In the genomic region with DNA sequence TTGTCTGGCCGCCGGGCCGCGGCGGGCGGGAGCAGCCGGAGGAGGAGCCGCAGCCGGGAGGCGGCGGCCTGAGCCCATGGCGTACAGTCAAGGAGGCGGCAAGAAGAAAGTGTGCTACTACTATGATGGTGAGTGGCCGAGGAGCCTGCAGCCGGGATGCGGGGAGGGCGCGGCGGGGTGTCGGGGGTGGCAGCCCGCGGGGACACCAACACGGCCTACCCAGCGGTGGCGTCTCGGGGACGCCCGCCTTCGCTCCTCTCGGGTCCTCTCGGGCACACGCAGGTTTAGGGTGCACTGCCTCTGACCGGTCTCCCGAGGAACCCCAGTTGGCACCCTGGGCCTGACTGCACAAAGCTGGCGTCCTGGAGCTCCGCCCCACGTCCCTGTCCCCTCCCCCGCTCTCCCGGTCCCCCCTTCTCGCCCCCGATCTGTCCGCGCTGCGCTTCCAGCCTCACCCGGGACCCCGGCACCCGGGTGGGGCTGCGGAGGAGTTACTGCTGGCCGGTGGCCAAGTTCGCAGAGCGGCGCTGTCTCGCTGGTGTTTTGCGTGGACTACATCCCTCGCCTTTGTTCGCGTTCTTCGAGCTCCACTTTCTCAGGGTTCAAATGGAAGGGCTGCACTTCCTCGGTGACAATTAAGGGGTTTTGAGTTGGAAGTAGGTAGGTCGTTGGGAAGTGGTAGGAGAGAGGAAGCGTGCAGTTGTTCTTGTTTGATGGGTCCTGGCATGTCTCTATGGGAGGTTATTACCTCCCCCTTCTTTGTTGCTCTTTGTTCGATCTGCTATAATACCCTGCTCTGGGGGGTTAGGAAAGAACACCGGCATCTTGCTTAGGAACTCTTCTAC, we compare ENCODE assay signal across 8 mouse cellular contexts. TPM values are rescaled to one million over a fixed set of nuclear protein-coding genes. Genes with fewer than 3 reads are reported as not detected.
DNase-seq lines count a peak whose midpoint lies in the region; ATAC-seq and TF ChIP-seq lines count a peak whose summit lies in the region.

No protein-coding gene starts in this region.

- peak overlapping the region; percentile 99 for H3K4me3 ChIP-seq in forebrain, embryonic 12.5 days (replicated peaks)
- H3K4me3 ChIP-seq in hindbrain, embryonic 10.5 days = peak overlapping the region; percentile 95
- H3K4me3 ChIP-seq in lung, embryonic 16.5 days (ENCODE audit: low read length) = peak overlapping the region; percentile 97
- H3K4me3 ChIP-seq in olfactory bulb, adult 2 months (ENCODE audit: insufficient read depth, low read depth, low read length) = peak overlapping the region; percentile 88

- H3K9me3 ChIP-seq in forebrain, embryonic 12.5 days = peaks cover 5% of the 10 kb centered on the region; the same call in 1 of the 2 replicates
- peaks cover 16% of the 10 kb centered on the region for H3K9me3 ChIP-seq in hindbrain, embryonic 10.5 days
- H3K9me3 ChIP-seq in lung, embryonic 16.5 days (ENCODE audit: control insufficient read depth, low read length) = no peaks in the 10 kb centered on the region

- WGBS in forebrain, embryonic 12.5 days = under 1% methylated on average over 63 of the region's 63 CpGs
- WGBS in hindbrain, embryonic 10.5 days = under 1% methylated on average over 63 of the region's 63 CpGs
- WGBS in lung, embryonic 16.5 days = under 1% methylated on average over 51 of the region's 63 CpGs
- under 1% methylated on average over 63 of the region's 63 CpGs for WGBS in olfactory bulb, adult 2 months

- ATAC-seq in forebrain, embryonic 12.5 days (ENCODE audit: low FRiP score) = peak; percentile 81
- ATAC-seq in lung, embryonic 16.5 days (ENCODE audit: low read depth) = peak; percentile 85

- no peak; the same call in 1 of the 2 replicates for TF ChIP-seq POLR2A in olfactory bulb, adult 2 months (IDR thresholded peaks at IDR 0.05; ENCODE audit: insufficient read depth, low read depth, low read length)

- DNase-seq in CD4-positive, CD25-positive, alpha-beta regulatory T cell, adult 2 months (ENCODE audit: low read depth, low spot score) = peak; percentile 72
- peak; percentile 79 for DNase-seq in adrenal gland, postnatal 10 days
- peak; percentile 82 for DNase-seq in hindbrain, embryonic 10.5 days (ENCODE audit: low spot score)
- peak; percentile 42 for DNase-seq in layer of hippocampus, adult 9-11 months
- DNase-seq in thymus, postnatal 25 days = peak; percentile 79

- no peaks in the 10 kb centered on the region; the same call in 1 of the 2 replicates for H3K36me3 ChIP-seq in forebrain, embryonic 12.5 days (replicated peaks)
- peaks cover 37% of the 10 kb centered on the region for H3K36me3 ChIP-seq in hindbrain, embryonic 10.5 days
- no peaks in the 10 kb centered on the region for H3K36me3 ChIP-seq in lung, embryonic 16.5 days (ENCODE audit: control insufficient read depth, insufficient read depth, low read length)

- peak overlapping the region; percentile 99 for H3K27ac ChIP-seq in forebrain, embryonic 12.5 days
- peak overlapping the region; percentile 100 for H3K27ac ChIP-seq in hindbrain, embryonic 10.5 days
- peak overlapping the region; percentile 98 for H3K27ac ChIP-seq in lung, embryonic 16.5 days (ENCODE audit: low read length)
- peak overlapping the region; percentile 99 for H3K27ac ChIP-seq in olfactory bulb, adult 2 months (ENCODE audit: insufficient read depth, low read depth, low read length)

- peak overlapping the region; percentile 99 for H3K9ac ChIP-seq in forebrain, embryonic 12.5 days
- peak overlapping the region; percentile 99 for H3K9ac ChIP-seq in lung, embryonic 16.5 days (ENCODE audit: low read length)

- peaks cover 8% of the 10 kb centered on the region; the same call in 1 of the 2 replicates for H3K27me3 ChIP-seq in forebrain, embryonic 12.5 days
- H3K27me3 ChIP-seq in hindbrain, embryonic 10.5 days (ENCODE audit: insufficient read depth, poor library complexity, severe bottlenecking) = peaks cover 5% of the 10 kb centered on the region
- H3K27me3 ChIP-seq in lung, embryonic 16.5 days (ENCODE audit: control insufficient read depth, insufficient read depth, low read depth, low read length) = no peaks in the 10 kb centered on the region

- H3K4me1 ChIP-seq in forebrain, embryonic 12.5 days = peaks cover 21% of the 10 kb centered on the region
- peaks cover 11% of the 10 kb centered on the region for H3K4me1 ChIP-seq in hindbrain, embryonic 10.5 days (replicated peaks)
- H3K4me1 ChIP-seq in lung, embryonic 16.5 days (replicated peaks; ENCODE audit: control insufficient read depth, insufficient read depth, low read length) = peaks cover 22% of the 10 kb centered on the region
- no peaks in the 10 kb centered on the region for H3K4me1 ChIP-seq in olfactory bulb, adult 2 months (ENCODE audit: control insufficient read depth, insufficient read depth, low read length)

- peak overlapping the region; percentile 60 for H3K4me2 ChIP-seq in forebrain, embryonic 12.5 days
- peak overlapping the region; percentile 95 for H3K4me2 ChIP-seq in lung, embryonic 16.5 days (ENCODE audit: low read depth, low read length)

- 0 out of 2 replicates have a peak, but pooled peaks have one; percentile 5 for TF ChIP-seq CTCF in olfactory bulb, adult 2 months (IDR thresholded peaks at IDR 0.05; ENCODE audit: insufficient read depth, low read depth, low read length)

RNA-seq across cellular contexts. Expression of a gene that starts 0.6 kb away (rescaled TPM):
- total RNA-seq in adrenal gland, postnatal 10 days (2021) = 10 to 100 TPM; 86.9 to 96.2 TPM
- 449 and 471 TPM in 2 replicates for polyA plus RNA-seq in forebrain, embryonic 12.5 days (2016; fragmentation: Nextera tagmentation; extraction: Ambion mirVana)
- polyA plus RNA-seq in hindbrain, embryonic 10.5 days (2016; fragmentation: Nextera tagmentation; extraction: Ambion mirVana) = 314 and 330 TPM in 2 replicates
- 165 and 183 TPM in 2 replicates for polyA plus RNA-seq in lung, embryonic 16.5 days (2015; fragmentation: Nextera tagmentation; extraction: Ambion mirVana)
- polyA plus RNA-seq in olfactory bulb, adult 2 months (2012; ENCODE audit: insufficient read depth, insufficient read length, low replicate concordance, missing spikeins) = 395 TPM in 1 of 2 replicates, not detected in the other

Comparison
In these comparisons a context has a peak if more than half of its experiments do, and no peak if none do; other contexts are left out.
1. Peak in every context shown above with its lines: DNase-seq, ATAC-seq, H3K4me3 ChIP-seq and H3K27ac ChIP-seq.